Mouse (Mus musculus) c-Kit-positive CD71-positive TER-119-positive erythroid progenitor cells, embryonic 14.5 days (primary cell): Measurements from ENCODE around the gene Stt3a.

Source experiments
- DNase-seq: peaks from one replicate; pipeline ENCODE4 v3.0.0-alpha.2; 2013; ENCODE audit warnings: low spot score

The Stt3a gene

DNA sequence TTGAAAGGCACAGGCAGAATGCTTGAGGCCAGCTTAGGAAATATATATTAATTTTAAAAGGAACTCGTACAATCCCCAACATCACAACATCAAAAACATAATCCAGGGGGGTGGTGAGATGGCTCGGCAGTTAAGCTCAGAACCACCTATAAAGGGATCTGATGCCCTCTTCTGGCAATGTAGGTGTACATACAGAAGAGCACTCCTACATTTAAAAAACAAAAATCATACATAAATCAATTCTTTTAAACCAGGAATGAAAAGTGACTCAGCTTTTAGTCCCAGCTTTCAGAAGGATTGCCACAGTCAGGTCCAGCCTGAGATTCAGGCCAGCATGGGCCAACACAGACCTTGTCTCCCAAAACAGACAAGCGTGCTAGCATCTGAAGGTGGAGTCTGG lies 50.9 kb downstream of the Stt3a start:
- no peak for DNase-seq

DNA sequence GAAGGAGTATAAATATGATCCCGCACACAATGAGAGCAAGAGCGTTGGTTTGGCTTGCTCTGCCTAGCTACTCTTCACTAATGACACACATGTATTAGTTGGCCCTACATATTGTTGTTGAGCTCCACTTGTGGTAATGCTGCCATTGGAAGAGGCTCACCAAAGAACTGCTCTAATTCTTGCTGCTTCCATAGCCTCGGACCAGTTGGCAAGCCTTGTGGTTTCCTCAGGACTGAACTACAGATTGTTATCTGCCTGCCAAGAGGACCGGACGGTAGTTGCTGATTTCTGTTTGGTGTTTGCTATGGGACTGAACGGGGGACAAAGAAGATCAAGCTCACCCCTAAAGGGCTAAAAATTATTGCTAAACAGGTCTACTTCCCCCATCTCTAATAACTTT lies 60.2 kb downstream of the Stt3a start:
- no peak for DNase-seq

DNA sequence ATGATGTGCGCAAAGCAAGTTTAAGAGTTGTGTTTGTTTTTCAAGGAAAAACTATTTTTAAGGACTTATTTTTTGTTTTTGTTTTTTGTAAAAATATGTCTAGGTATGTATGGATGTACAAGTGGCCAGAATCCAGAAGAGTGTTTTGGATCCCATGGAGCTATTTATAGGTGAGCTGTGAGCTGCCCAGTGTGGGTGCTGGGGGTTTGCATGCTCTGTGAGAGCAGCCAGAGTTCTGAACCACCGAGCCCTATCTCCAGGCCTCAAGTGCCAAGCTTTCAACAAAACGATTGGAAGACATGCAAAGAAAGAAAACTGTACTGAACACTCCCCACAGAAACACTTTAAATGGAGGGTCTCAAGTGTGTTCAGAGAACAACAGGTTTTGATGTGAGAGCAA lies 61.6 kb downstream of the Stt3a start:
- DNase-seq = no peak

DNA sequence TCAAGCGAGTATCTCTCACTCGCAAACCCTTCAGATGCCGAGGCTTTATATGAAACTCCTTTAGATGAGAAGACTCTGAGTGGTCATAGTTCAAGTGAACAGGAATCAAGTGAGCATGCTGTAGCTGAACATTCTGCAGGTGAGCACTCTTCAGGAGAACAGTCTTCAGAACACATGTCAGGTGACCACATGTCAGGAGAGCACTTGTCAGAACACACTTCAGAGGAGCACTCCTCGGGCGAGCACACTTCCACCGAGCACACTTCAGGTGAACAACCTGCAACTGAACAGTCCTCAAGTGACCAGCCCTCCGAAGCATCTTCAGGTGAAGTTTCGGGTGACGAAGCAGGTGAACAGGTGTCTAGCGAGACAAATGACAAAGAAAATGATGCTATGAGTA lies 73.2 kb downstream of the Stt3a start:
- no peak for DNase-seq

DNA sequence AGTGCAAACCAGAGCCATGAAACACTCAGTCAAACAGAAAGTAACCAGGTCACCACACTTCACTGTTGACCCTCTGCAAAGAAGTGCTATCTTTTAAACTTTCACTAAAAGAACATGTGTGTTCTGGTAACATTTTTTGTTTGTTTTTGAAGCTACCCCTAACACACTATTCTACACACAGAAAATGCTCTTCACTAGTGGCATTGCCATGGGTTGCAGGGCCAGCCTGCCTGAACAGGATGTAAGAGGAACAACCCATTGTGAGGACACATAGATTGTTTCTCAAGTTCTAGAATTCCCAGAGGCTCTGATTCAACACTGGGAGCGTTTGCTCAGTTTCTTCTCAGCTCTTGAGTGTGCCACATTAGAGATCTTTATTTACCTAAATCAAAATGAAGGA lies 74.6 kb downstream of the Stt3a start, which contains the start of gene Acrv1:
TSS of gene Acrv1 (plus strand) at position 301 of the 400 bp plus-strand sequence.
- DNase-seq = no peak

DNA sequence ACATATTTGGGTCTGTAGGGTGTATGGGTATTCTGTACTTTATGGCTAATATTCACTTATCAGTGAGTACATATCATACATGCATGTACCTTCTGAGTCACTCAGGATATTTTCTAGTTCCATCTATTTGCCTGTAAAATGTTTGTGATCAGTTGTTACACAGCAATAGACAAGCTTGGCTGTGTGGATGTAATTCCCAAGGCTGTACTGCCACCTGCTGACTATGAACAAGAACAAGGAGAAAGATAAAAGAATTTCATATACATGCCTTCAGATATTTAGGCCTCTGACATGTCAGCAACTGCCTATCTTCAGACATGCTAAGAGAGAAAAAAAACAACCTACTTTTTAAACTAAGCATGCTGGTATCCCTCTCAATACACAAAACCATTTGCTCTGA lies 80.2 kb downstream of the Stt3a start:
- no peak for DNase-seq

DNA sequence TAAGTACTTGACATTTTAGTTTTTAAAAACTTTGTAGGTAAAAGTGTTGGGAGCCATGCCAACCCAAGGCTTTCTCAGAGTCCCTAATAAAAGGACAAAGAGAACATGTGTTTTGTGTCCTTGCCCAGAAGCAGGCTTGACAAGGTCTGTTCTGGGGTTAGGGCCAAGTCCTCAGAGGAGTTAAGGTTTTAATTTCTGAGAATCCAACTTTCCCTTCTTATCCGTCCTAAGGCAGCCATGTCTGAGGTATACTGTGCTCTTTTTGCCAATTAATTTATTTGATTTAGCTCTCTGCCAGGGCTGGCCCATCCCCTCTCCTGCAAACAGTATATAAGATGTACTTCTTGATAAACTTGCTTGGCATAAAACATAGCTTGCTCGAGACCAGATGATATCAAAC lies 86.1 kb downstream of the Stt3a start:
- DNase-seq = no peak
